Mouse (Mus musculus) spleen, postnatal 36 days (tissue): ENCODE results near the gene Slc2a5.

Experiments
- DNase-seq, 2 experiments: peaks; one replicate each; pipeline ENCODE4 v3.0.0; 2022; ENCODE audit warnings: low spot score in 2 of 2, mixed read lengths in 1 of 2

Slc2a5 gene

DNA sequence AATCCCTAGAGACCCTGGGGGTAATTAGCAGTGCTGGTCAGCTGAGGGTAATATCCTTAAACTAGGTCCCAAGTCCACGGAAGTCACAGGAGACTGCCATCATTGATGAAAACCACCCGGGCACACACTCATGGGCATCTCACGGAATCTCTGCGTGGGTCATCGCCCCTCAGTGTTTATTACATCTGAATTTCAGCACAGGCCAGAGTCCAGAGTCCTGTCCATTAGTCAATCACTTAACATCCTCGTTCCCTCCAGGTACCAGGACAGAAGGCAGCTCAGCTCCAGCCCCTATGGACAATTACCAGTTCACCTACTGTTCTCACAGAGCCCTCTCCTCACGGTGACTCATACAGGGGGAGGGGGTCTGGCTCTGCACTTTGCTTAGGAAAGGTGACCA, 16.3 kb upstream of the Slc2a5 start:
- no peak for DNase-seq

DNA sequence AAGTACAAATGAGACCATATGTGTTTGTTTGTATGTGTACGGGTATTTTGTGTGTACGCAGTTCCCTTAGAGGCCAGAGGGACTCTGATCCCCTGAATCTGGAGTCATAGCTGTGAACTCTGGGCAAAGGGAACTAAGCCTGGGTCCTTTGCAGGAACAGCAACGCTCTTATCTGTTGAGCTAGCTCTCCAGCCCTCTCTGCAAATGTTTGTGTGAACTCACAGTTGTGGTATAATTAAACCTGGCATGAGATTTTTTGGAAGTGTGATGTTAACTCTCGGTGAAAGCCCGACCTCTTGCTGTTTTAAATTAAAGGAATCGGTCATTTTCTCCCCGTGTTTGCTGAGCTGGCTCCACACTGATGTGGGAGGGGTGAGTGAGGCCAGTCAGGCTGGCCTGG, 13.4 kb upstream of the Slc2a5 start:
- DNase-seq = no peak

DNA sequence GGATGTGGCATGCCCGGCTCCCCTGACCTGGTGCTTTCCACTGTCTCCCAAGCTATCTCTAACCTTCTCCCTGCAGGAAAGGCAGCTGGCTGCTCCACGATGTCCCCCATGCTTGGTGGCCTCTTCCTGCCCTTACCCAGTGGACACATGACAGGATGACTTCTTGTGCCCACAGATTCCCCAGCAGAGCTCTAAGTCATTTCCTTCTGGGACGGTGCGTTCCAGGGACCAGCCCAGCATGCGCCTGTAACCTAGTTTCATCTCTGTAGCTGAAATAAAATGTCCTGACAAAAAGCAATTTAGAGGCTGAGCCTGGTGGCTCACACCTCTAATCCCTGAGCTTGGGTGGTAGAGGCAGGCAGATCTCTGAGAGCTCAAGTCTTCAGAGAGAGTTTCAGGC, 12.4 kb upstream of the Slc2a5 start:
- no peak for DNase-seq

DNA sequence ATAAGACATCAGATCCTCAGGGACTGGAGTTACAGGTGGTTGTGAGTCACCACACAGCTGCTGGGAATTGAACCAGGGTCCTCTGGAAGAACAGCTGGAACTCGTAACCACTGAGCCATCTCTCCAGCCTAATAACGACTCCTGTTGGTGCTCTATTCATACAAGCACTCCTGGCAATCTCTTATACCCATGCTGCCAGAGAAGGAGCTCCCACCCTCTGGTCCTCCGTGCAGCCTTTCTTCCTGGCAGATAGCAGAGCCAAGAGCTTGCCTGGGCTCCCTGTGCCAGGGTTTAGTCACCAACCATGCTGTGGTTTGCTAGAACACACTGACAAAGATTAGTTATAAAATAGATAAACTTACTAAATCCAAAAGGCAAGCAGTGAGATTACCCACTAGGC, 9.4 kb upstream of the Slc2a5 start:
- DNase-seq = no peak

DNA sequence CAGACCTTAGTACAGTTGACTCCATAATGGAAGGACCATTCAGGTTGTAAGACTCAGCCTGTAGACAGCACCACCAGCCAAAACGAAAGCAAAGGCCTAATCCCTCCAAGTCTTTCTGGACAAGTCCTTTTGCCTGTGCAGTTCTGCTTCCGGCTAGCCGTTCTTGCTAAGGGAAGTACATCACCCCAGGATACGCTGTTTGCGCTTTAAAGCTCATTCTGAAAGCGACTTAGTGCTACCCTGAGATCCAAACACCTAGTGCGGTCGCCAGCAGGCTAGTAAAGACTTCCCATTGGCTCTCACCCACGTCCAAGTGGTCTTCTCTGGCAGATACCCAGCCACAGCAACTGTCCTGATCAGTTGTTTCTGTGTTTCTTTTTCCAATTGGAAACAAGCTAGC, 8.7 kb upstream of the Slc2a5 start:
- DNase-seq = no peak

DNA sequence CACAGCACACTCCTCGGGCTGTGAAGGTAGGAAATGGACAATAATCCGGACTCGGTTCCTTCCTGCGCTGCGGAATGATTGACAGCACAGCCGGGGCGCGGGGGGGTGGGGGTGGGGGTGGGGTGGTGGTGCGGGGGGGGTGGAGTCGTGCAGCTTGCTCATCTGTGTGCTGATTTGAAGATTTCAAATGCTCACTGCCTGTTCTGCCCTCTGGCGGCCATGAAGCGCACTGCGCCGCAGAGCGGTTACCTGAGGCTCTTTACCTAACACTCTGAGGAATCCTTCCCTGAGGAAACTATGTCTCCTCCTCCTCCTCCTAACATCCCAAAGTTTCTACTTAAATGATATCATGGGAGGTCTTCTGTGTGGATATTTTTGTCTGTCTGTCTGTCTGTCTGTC, 6.2 kb upstream of the Slc2a5 start:
- DNase-seq = peak; percentile 50 to 58

DNA sequence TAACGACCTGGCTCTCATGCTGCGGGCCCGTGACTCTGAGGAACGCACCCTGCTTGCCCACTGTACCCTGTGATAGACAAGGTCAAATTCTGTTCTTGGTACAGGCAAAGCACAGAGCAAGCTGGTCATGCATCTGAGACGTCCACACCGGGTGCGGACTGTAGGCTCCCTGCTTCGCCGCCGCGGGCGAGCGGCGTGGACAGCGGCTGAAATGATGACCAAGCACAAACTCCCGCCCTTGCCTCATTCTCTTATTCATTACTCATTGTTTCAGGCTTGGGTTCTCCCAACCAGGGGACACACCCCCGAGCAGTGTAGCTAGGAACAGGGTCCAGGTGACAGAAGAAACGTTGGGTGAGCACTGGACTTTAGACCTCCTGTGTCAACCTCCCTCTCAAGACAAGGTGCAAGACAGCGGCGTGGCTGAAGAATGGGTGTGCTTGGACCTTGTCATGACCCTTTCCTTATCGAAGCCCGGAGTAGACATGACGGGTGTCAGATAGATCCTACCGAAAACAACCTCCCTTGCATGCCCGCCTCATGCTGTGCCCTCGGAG, 4.5 kb upstream of the Slc2a5 start:
- no peak for DNase-seq

DNA sequence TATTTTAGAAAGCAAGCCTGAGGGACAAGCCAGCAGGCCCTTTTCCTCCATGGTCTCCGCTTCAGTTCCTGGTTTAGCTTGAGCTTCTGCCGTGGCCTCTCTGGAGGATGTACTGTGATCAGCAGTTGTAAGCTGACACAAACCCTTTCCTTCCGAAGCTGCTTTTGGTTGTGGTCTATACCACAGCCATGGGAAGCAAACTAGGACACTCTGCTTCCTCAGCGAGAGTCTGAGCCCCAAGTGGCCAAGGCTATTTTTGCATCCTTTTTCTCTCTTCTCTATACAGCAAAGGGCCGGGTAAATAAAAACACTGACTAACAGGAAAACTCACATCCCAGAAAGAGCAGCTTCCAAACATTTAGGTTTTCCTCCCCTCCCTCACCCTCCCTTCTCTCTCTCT, 1.8 kb upstream of the Slc2a5 start:
- no peak for DNase-seq

DNA sequence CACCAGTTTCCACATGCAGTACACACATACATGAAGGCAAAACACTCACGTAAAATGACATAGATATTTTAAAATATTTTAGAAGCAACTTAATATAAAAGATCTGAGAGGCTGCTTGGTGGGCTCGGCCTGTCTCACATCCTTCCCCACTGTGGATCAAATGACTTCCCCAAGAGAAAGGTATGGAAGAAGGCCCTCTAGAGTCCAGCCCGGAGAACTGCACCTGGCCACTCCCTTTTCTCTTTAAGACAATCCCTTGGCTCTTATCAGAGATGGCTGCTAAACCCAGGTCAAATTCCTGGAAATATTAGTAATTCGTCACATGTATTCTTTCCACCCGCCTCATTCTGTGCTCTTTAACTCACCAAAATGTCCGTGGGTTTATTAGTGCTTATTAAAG, 920 bp upstream of the Slc2a5 start:
- no peak for DNase-seq

DNA sequence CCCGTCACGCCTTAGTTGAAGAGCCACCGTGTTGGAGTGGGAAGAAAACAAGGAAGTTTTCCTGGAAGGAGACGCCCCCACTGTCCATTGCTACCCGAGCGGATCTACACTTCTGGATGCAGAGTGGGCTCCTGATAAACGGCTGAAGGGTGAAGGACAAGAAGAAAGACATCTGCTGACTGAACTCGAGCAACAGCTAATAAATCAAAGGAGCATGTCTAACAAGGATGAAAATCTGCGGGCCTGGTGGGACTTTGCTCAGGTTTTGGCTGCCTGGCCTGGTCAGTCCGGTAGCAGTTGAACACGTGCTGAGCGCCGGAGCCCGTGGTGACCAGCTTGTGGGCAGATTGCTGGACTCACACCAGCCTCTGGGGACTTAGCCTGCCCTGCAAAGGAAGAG, 557 bp downstream of the Slc2a5 start:
- DNase-seq = no peak

DNA sequence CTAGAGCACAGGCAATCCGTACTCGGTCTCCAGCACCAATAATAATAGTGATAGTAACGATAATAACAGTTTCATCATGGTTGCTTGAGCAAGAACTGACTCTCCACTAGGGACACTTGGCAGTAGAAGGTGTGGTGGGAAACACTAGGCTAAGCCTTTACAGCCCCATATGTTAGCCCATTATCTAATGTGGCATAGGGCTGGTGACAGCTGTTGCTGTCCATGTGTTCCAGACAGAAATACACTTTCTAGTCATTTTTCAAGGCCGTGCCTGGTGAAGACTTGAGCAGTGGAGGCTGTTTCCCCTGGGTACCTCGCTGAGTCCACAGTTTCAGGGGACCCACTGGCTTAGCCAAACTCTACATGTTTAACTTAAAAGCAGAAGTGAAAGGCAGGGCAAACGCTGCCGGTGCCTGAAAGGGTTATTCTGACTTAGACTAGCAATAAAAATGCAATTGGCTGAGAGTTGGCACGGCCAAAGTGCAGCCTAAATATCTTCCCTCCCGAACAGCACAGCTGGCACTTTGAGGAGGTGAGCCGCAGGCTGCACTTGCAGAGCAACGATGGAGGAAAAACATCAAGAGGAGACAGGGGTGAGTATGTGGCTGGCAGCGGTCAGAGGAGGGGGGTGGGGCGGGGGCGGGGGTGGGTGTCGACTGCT, 1.2 kb downstream of the Slc2a5 start:
- DNase-seq = peak; percentile 57 to 59

DNA sequence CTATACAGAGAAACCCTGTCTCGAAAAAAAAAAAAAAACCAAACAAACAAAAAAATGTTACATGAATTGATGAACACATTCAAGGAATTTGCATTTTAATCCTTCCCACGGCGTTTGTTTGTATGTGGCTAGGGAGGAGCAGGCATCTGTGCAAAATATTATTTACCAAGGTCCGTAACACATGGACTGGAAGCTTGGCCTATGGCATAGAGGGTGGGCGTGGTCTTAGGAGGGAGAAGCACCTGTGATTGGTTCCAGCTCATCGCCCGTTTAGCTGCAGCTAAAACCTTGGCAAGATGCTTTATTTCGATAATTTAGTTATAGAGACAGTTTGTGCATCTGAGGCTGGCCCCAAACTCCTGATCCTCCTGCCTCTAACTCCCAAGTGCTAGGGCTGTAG, 2.3 kb downstream of the Slc2a5 start:
- DNase-seq = no peak

DNA sequence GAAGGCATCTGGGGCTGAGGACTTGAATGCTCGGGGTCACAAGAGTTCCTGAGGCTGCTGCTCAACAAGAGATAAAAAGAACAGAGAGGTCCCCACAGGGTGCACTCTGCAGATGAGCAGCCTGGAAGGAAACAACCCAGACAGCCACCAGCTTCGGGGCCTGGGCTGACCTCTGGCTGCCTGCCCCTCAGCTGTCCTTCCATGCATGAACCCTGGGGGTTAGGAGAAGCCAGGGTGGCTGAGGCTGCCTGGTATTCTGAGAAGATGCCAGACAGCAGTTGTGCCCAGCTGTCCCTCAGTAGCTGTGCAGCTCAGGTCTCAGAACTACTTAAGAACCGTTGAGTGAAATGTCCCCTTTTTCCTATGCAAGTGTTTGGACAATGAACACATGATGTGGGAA, 3.4 kb downstream of the Slc2a5 start:
- DNase-seq = no peak

DNA sequence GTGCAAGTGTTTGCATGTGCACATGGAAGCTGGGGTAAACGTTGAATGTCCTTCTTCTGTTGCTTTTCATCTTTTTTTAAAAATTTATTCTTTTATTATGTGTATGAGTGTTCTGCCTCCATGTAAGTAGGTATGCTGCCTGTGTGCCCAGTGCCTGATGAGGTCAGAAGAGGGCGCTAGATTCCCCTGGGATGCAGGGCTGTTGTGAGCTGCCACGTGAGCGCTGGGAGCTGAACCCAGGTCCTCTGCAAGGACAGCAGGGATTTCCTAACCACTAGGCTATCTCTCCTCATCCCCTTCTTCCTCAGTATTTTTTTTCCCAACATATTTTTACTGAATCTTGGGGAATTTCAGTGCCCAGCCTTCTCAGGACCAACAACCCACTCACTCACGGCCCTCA, 7.3 kb downstream of the Slc2a5 start:
- no peak for DNase-seq

DNA sequence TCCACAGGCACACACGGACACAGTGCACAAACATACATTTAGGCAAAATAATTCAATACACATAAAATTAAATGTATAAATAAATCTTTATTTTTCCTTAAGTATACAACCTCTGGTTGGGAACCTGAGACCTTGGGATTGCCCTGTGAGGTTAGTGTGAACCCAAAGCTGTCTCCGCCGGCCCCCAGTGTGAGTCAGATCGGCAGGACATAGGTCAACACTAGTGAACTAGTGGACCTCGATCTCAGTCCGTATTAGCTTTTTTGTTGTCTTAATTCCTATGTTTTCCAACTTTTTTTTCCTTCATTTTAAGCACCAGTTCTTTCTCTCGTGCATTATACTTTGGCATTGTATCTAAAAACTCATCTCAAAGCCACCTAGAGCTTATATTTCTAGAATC, 8.8 kb downstream of the Slc2a5 start:
- no peak for DNase-seq

DNA sequence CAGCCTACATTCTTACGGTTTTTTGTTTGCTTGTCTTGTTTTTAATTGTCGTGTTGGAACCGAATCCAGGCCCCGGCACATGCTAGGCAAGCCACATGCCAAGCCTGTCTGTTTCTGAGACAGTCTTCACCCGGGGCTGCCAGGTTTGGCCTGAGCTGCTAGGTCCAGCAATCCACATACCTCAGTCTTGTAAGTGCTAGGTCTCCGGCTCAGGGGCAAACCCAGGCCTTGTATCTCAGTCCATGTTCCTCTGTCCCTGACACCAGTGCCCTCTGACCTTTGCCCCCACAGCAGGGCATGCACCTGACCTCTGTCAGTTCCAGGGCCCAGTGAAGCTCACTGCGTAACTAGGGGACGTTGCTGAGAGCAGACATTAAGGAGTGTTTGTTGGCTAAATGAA, 9.5 kb downstream of the Slc2a5 start:
- no peak for DNase-seq

DNA sequence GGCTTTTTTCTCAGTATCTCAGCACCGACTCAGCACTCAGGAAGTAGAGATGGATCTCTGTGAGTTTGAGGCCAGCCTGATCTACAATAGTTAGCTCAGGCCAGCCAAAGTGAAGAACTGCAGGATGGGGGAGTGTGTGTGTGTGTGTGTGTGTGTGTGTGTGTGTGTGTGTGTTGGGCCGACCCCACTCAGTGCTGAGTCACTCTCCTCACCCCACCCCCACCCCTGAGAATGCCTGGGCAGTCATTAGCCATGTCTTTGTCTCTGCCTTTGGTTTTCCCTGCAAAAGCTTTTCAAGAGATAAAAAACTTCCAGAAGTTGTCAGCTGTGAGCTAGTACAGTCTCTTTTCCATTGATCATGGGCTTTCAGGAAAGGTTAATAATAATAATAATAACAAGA, 11.6 kb downstream of the Slc2a5 start:
- no peak for DNase-seq

DNA sequence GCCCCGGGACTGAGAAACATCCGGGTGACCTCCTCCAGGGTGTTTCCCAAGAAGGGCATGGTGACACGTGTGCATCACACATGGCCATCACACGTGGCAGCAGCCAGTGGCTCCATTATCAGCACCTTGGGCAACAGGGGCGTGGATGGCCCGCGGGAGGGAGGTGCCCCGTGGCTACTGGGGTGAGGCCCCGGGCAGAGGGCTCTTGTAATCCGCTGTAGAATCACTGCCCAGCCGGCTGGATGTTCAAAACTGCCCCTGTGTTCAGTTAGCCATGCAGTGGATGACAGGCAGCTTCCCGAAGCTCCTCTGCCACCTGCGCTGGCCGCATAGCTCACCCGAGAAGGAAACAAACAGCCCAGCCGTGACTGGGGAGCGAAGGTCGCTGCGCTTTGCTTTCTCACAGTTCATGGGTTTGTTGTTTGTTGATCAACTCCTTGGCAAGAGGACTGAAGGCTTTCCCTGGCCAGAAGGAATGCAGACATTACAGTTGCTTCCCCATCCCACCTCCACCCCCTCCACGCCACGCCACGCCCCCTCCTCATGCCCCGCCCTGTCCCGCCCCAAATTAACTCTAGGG, 13.7 kb downstream of the Slc2a5 start:
- no peak for DNase-seq

DNA sequence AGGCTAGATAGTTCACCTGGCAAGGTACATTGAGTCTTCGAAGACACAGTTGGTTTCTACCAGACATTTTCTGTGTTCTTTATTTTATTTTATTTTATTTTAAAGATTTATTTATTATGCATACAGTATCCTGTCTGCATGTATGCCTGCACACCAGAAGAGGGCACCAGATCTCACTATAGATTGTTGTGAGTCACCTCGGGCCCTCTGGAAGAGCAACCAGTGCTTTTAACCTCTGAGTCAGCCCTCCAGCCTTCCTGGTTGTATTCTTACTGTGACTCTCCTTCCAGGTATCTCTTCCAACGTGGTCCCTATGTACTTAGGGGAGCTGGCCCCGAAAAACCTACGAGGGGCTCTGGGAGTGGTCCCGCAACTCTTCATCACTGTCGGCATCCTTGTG, 16.2 kb downstream of the Slc2a5 start:
- DNase-seq = no peak

DNA sequence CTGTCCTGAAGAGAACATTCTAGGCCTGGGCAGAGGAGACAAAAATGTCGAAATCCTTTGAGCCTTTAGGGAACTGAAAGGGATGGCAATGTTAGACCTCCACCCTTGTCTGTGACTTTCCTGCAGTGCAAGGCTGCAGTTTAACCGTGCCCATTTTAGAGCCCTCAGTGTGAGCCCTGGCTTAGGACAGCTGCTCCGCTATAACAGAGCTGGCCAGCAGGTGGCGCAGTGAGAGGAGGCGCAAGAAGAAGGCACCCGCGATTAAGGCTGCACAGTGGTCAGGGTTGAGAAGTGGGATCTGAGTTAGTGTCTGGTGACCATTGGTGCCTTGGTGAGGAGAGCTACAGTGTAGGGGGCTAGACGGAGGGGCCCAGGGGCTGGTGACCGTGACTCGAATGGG, 17.6 kb downstream of the Slc2a5 start:
- peak; percentile 43 to 44 for DNase-seq

DNA sequence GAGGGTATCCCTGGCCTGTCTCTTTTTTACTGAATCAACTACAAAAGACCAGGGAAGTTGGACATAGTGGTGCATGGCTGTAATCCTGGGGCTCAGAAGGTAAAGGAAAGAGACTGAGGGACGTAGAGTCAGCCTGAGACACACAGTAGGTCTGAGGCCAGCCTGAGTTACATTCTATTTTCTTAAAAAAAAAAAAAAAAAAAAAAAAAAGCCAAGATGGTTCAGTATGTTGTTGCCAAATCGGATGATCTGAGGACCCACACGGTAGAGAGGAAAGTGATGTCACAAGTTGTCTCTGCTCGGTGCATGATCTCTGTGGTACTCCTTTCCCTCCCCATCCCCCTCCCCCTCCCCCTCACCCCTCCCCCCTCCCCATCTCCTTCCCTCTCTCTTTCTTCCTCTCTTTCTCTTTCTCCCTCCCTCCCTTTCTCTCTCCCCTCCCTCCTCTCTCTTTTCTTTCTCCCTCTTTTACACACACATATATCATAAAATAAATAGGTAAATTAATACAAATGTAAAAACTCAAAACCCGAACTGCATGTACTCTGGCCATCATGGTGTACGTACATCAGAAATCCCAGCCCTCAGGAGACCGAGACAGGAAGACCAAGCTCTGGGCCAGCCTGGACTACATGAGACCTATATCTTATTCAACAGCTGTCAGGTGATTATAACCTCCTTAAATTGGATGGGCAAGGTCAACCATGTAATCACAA, 18.4 kb downstream of the Slc2a5 start:
- no peak for DNase-seq

DNA sequence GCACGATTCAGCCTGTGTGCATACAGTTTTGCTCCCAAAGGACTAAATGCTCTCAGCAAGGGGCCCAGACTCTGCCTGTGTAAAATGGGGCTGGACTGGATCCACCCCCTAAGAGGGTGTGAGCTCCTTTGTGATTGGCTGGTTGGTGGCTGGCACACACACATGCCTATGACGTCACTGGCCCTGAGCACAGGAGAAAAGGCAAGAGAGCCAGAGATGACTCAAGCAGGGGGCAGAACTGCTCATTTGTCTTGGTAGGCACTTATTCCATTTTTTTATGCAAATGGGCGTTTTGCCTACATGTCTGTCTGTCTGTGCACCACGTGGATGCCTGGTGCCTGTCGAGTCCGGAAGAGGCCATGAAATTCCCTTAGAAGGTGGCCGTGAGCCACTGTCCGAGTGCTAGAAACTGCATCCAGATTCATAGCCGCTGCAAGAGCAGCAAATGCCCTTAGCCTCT, 19.0 kb downstream of the Slc2a5 start:
- DNase-seq = peak; percentile 39 to 42

DNA sequence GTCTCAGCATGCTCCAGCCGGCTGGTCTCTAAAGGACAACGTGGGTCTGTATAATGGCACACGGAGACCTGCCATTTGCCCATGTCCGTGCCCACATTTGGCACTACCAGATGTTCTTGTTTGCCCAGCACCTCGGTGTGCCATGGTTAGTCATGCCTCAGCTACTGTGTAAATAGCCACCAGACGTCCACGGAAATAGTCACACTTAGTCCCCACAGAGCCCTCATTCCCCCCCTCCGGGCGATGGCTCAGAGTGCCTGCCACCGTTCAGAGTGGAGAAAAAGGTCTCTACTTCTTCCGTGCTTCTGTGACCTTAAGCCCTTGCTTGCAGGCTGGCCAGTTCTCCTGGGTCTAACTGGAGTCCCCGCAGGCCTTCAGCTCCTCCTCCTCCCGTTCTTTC, 20.0 kb downstream of the Slc2a5 start:
- DNase-seq = no peak
